Mouse (Mus musculus): Measurements from ENCODE around the gene Rnf126. TPM values are rescaled to one million over a fixed set of nuclear protein-coding genes. Genes with fewer than 3 reads are reported as not detected.
A peak's percentile ranks its signal among the peaks of the same experiment; 100 is the strongest.
"Not testable (repeated sequence)": the region's sequence is repeated elsewhere in the genome, so short reads cannot be mapped to it uniquely, and the experiment has no call there.

Rnf126 gene
- polyA plus RNA-seq, 1 experiment: 42.8 TPM

GRCm38 (mm10) chr10:79767372-79768244 is 856 bp upstream of the Rnf126 start:
- 11% methylated on average over 40 of the region's 40 CpGs for WGBS
- peak overlapping the region; percentile 92 for H3K4me3 ChIP-seq (replicated peaks; ENCODE audit: control insufficient read depth, low read depth, low read length)
- H3K4me1 ChIP-seq (ENCODE audit: control insufficient read depth, insufficient read depth, low read length): peaks cover 4% of the 10 kb centered on the region; the same call in 1 of the 2 replicates
- no peak for TF ChIP-seq CTCF (IDR thresholded peaks at IDR 0.05; ENCODE audit: control insufficient read depth, insufficient read depth, low read length)
- 0 out of 2 replicates have a peak, but pooled peaks have one; percentile 2 for TF ChIP-seq POLR2A (IDR thresholded peaks at IDR 0.05; ENCODE audit: borderline replicate concordance, control insufficient read depth, low read depth, low read length)
- peak overlapping the region; percentile 50 for H3K27ac ChIP-seq (ENCODE audit: control insufficient read depth, insufficient read depth, low read depth, low read length, poor library complexity)

GRCm38 (mm10) chr10:79766001-79766507 is 698 bp downstream of the Rnf126 start:
- Histone ChIP-seq H3K27ac (ENCODE audit: control insufficient read depth, insufficient read depth, low read depth, low read length, poor library complexity) (peak overlapping the region; percentile 50; the same call in 1 of the 2 replicates), H3K4me3 (replicated peaks; ENCODE audit: control insufficient read depth, low read depth, low read length) (peak overlapping the region; percentile 92), H3K4me1 (ENCODE audit: control insufficient read depth, insufficient read depth, low read length) (peaks cover 4% of the 10 kb centered on the region; the same call in 1 of the 2 replicates)
- WGBS: 5% methylated on average over 16 of the region's 16 CpGs
- no peak for TF ChIP-seq POLR2A (IDR thresholded peaks at IDR 0.05; ENCODE audit: borderline replicate concordance, control insufficient read depth, low read depth, low read length)
- no peak for TF ChIP-seq CTCF (IDR thresholded peaks at IDR 0.05; ENCODE audit: control insufficient read depth, insufficient read depth, low read length)

- TF ChIP-seq CTCF (IDR thresholded peaks at IDR 0.05; ENCODE audit: control insufficient read depth, insufficient read depth, low read length) (no peak), POLR2A (IDR thresholded peaks at IDR 0.05; ENCODE audit: borderline replicate concordance, control insufficient read depth, low read depth, low read length) (no peak)
- Histone ChIP-seq H3K4me3 (replicated peaks; ENCODE audit: control insufficient read depth, low read depth, low read length) (no peak overlapping the region), H3K27ac (ENCODE audit: control insufficient read depth, insufficient read depth, low read depth, low read length, poor library complexity) (no peak overlapping the region), H3K4me1 (ENCODE audit: control insufficient read depth, insufficient read depth, low read length) (peaks cover 4% of the 10 kb centered on the region; the same call in 1 of the 2 replicates)
- 75% methylated on average over 2 of the region's 2 CpGs for WGBS
These were observed 1.5 kb downstream of the Rnf126 start for GRCm38 (mm10) chr10:79765228-79765745.

GRCm38 (mm10) chr10:79764234-79764633 is 2.5 kb downstream of the Rnf126 start:
- peaks cover 4% of the 10 kb centered on the region; the same call in 1 of the 2 replicates for H3K4me1 ChIP-seq (ENCODE audit: control insufficient read depth, insufficient read depth, low read length)
- H3K27ac ChIP-seq (ENCODE audit: control insufficient read depth, insufficient read depth, low read depth, low read length, poor library complexity): no peak overlapping the region
- WGBS: 55% methylated on average over 7 of the region's 7 CpGs
- no peak overlapping the region for H3K4me3 ChIP-seq (replicated peaks; ENCODE audit: control insufficient read depth, low read depth, low read length)
- TF ChIP-seq CTCF (IDR thresholded peaks at IDR 0.05; ENCODE audit: control insufficient read depth, insufficient read depth, low read length) (no peak), POLR2A (IDR thresholded peaks at IDR 0.05; ENCODE audit: borderline replicate concordance, control insufficient read depth, low read depth, low read length) (no peak)

- TF ChIP-seq CTCF (IDR thresholded peaks at IDR 0.05; ENCODE audit: control insufficient read depth, insufficient read depth, low read length): no peak
- no peak for TF ChIP-seq POLR2A (IDR thresholded peaks at IDR 0.05; ENCODE audit: borderline replicate concordance, control insufficient read depth, low read depth, low read length)
- no peak overlapping the region for H3K27ac ChIP-seq (ENCODE audit: control insufficient read depth, insufficient read depth, low read depth, low read length, poor library complexity)
- WGBS: 77% methylated on average over 3 of the region's 3 CpGs
- H3K4me3 ChIP-seq (replicated peaks; ENCODE audit: control insufficient read depth, low read depth, low read length): no peak overlapping the region
- H3K4me1 ChIP-seq (ENCODE audit: control insufficient read depth, insufficient read depth, low read length): peaks cover 4% of the 10 kb centered on the region; the same call in 1 of the 2 replicates
These were observed 3.9 kb downstream of the Rnf126 start for GRCm38 (mm10) chr10:79762875-79763274.

GRCm38 (mm10) chr10:79760603-79761143 is 6.1 kb downstream of the Rnf126 start:
- no peak for TF ChIP-seq CTCF (IDR thresholded peaks at IDR 0.05; ENCODE audit: control insufficient read depth, insufficient read depth, low read length)
- no peak for TF ChIP-seq POLR2A (IDR thresholded peaks at IDR 0.05; ENCODE audit: borderline replicate concordance, control insufficient read depth, low read depth, low read length)
- Histone ChIP-seq H3K4me1 (ENCODE audit: control insufficient read depth, insufficient read depth, low read length) (peaks cover 2% of the 10 kb centered on the region; the same call in 1 of the 2 replicates), H3K27ac (ENCODE audit: control insufficient read depth, insufficient read depth, low read depth, low read length, poor library complexity) (no peak overlapping the region), H3K4me3 (replicated peaks; ENCODE audit: control insufficient read depth, low read depth, low read length) (no peak overlapping the region)
- WGBS: 72% methylated on average over 11 of the region's 11 CpGs

GRCm38 (mm10) chr10:79759675-79760074 is 7.1 kb downstream of the Rnf126 start:
- not testable (repeated sequence) for H3K4me3 ChIP-seq (replicated peaks; ENCODE audit: control insufficient read depth, low read depth, low read length); H3K4me1 ChIP-seq (ENCODE audit: control insufficient read depth, insufficient read depth, low read length); H3K27ac ChIP-seq (ENCODE audit: control insufficient read depth, insufficient read depth, low read depth, low read length, poor library complexity)
- WGBS: 90% methylated on average over 1 of the region's 1 CpGs

- WGBS: 92% methylated on average over 24 of the region's 24 CpGs
- no peak overlapping the region for H3K27ac ChIP-seq (ENCODE audit: control insufficient read depth, insufficient read depth, low read depth, low read length, poor library complexity)
- TF ChIP-seq CTCF (IDR thresholded peaks at IDR 0.05; ENCODE audit: control insufficient read depth, insufficient read depth, low read length): no peak
- no peak for TF ChIP-seq POLR2A (IDR thresholded peaks at IDR 0.05; ENCODE audit: borderline replicate concordance, control insufficient read depth, low read depth, low read length)
- H3K4me3 ChIP-seq (replicated peaks; ENCODE audit: control insufficient read depth, low read depth, low read length): no peak overlapping the region
- no peaks in the 10 kb centered on the region for H3K4me1 ChIP-seq (ENCODE audit: control insufficient read depth, insufficient read depth, low read length)
These were observed 10.1 kb downstream of the Rnf126 start for GRCm38 (mm10) chr10:79756660-79757059.
